Mouse (Mus musculus) heart, embryonic 14.5 days (tissue): ENCODE data around the gene Gm5798. TPM values are rescaled to one million over a fixed set of nuclear protein-coding genes. Genes with fewer than 3 reads are reported as not detected.
"Not testable (repeated sequence)": the region's sequence is repeated elsewhere in the genome, so short reads cannot be mapped to it uniquely, and the experiment has no call there.

Source experiments
- ATAC-seq: fragments of 200-750 bp; cut with Nextera tagmentation; 2 replicates; pipeline ENCODE4 v1.8.0; 2017; ENCODE audit warnings: low read depth, moderate TSS enrichment; ENCODE audit not compliant: insufficient number of reproducible peaks, insufficient read depth, low FRiP score
- H3K27ac ChIP-seq, 2 experiments: fragments of 200-500 bp in 1 of 2; fragments of 300-500 bp in 1 of 2; sonication (generic) in 1 of 2; replicated peaks in 1 of 2; 2 replicates each; pipeline ENCODE4 v1.5.1; 2012 to 2014; ENCODE audit warnings: low read depth in 2 of 2, low read length in 2 of 2, control low read depth in 1 of 2, mild to moderate bottlenecking in 1 of 2, mixed read lengths in 1 of 2; ENCODE audit not compliant: control insufficient read depth in 1 of 2, insufficient read depth in 1 of 2
- H3K27me3 ChIP-seq: fragments of 300-500 bp; sonication (generic); 2 replicates; pipeline ENCODE4 v1.6.1; 2014; ENCODE audit warnings: mild to moderate bottlenecking, low read length, control low read depth; ENCODE audit not compliant: control insufficient read depth, insufficient read depth
- H3K36me3 ChIP-seq: fragments of 300-500 bp; sonication (generic); 2 replicates; pipeline ENCODE4 v1.6.1; 2014; ENCODE audit warnings: mild to moderate bottlenecking, control low read depth, low read length, mixed read lengths; ENCODE audit not compliant: control insufficient read depth, insufficient read depth
- H3K4me1 ChIP-seq, 2 experiments: fragments of 200-500 bp in 1 of 2; fragments of 300-500 bp in 1 of 2; sonication (generic) in 1 of 2; 2 replicates each; pipeline ENCODE4 v1.6.1; 2012 to 2014; ENCODE audit warnings: low read length in 2 of 2, control low read depth in 1 of 2, mixed read lengths in 1 of 2; ENCODE audit not compliant: control insufficient read depth in 2 of 2, insufficient read depth in 2 of 2
- H3K4me2 ChIP-seq: fragments of 300-500 bp; sonication (generic); 2 replicates; pipeline ENCODE4 v1.6.1; 2014; ENCODE audit warnings: mild to moderate bottlenecking, low read length
- H3K4me3 ChIP-seq, 2 experiments: fragments of 200-500 bp in 1 of 2; fragments of 300-500 bp in 1 of 2; sonication (generic) in 1 of 2; 2 replicates each; pipeline ENCODE4 v1.5.1; 2012 to 2014; ENCODE audit warnings: low read length in 2 of 2, mild to moderate bottlenecking in 2 of 2, control low read depth in 1 of 2, low read depth in 1 of 2, moderate library complexity in 1 of 2; ENCODE audit not compliant: control insufficient read depth in 1 of 2, insufficient read depth in 1 of 2
- H3K9ac ChIP-seq: fragments of 300-500 bp; sonication (generic); 2 replicates; pipeline ENCODE4 v1.6.1; 2014; ENCODE audit warnings: mild to moderate bottlenecking, low read length
- H3K9me3 ChIP-seq: fragments of 300-500 bp; sonication (generic); 2 replicates; pipeline ENCODE4 v1.6.1; 2016; ENCODE audit warnings: low read length, control low read depth; ENCODE audit not compliant: control insufficient read depth
- WGBS: fragments of 180-500 bp; shearing (Covaris S2); extraction: QIAGEN DNeasy Blood & Tissue Kit; methylation state at CpG from one replicate; pipeline ENCODE4 v1.1.7; 2014; 5-methylcytosine and 5-hydroxymethylcytosine counted together
- polyA plus RNA-seq: library from polyadenylated mRNA; unstranded; fragments of >200 nt; fragmentation: Nextera tagmentation; extraction: Ambion mirVana; gene quantifications from 2 replicates; pipeline ENCODE4 v1.2.1, GENCODE M21; 2014

Gene Gm5798
- not detected in 2 replicates for polyA plus RNA-seq

GRCm38 (mm10) chr14:41348309-41348708, at the start of gene Gm5798:
Gm5798 (plus strand) TSS chr14:41348609.
- not testable (repeated sequence) for H3K27me3 ChIP-seq, H3K27ac ChIP-seq, H3K4me2 ChIP-seq, H3K4me1 ChIP-seq, H3K9me3 ChIP-seq, H3K9ac ChIP-seq, H3K36me3 ChIP-seq, ATAC-seq, H3K4me3 ChIP-seq
- WGBS = 53% methylated on average over 2 of the region's 2 CpGs

- H3K4me3 ChIP-seq, H3K27ac ChIP-seq, H3K27me3 ChIP-seq, ATAC-seq, H3K4me1 ChIP-seq, H3K4me2 ChIP-seq, H3K9ac ChIP-seq, H3K9me3 ChIP-seq, H3K36me3 ChIP-seq: not testable (repeated sequence)
- WGBS = no CpG with 5 or more reads among the region's 3 CpGs
Observed at GRCm38 (mm10) chr14:41386279-41386678, 37.9 kb downstream of the Gm5798 start, which contains the start of gene Gm7945. Gm7945 (minus strand) TSS chr14:41386379.

Other genes with a start within 250 kb of the Gm5798 start
- gene Mat1a, start 243.6 kb upstream of the Gm5798 start, polyA plus RNA-seq = 0.63 and 0.82 TPM in 2 replicates
- gene Sftpa1, start 216.8 kb upstream of the Gm5798 start, polyA plus RNA-seq = 0.24 and 0.32 TPM in 2 replicates
- not detected in 2 replicates for gene Mbl1, start 197.2 kb upstream of the Gm5798 start, polyA plus RNA-seq
- gene Sftpd, start 163.5 kb upstream of the Gm5798 start, polyA plus RNA-seq = not detected in 2 replicates
- gene Gm2832, start 69.8 kb upstream of the Gm5798 start, polyA plus RNA-seq = not detected in 2 replicates
- gene Gm7945, start 37.8 kb downstream of the Gm5798 start, polyA plus RNA-seq = not detected in 2 replicates
- not detected in 2 replicates for gene Gm6482, start 59.7 kb downstream of the Gm5798 start, polyA plus RNA-seq
- not detected in 2 replicates for gene Gm7954, start 104.9 kb downstream of the Gm5798 start, polyA plus RNA-seq
- gene Gm3486, start 140.9 kb downstream of the Gm5798 start, polyA plus RNA-seq = not detected in 2 replicates
- gene Gm7970, start 207.0 kb downstream of the Gm5798 start, polyA plus RNA-seq = not detected in 2 replicates
- not detected in 2 replicates for gene 1700049E17Rik2, start 224.6 kb downstream of the Gm5798 start, polyA plus RNA-seq